Mouse (Mus musculus): ENCODE measurements around the gene Olfr1093. TPM values are rescaled to one million over a fixed set of nuclear protein-coding genes. Genes with fewer than 3 reads are reported as not detected.

Olfr1093 gene
- polyA plus RNA-seq (2014; fragmentation: Illumina TruSeq; extraction: RNeasy Lipid Tissue Mini Kit (QIAGEN cat#74804); ENCODE audit: low read depth, low replicate concordance): not detected

DNA sequence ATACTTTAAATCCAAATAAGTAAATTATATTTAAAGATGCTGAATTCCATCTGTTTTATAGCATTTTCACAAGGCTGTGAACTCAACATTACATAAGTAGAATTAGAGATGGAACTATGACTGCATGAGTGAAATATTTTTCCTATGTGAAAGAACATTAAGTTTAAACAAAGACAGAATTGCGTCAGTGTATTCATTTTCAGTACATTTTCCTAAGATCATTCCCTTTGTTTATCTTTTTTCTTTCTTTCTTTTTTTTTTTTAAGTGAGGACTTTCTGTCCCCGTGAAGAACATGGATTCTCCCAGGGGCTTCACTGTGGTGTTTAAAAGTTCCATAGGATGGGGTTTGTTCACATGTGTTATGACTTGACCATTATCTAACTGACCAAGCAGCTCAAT is at the start of gene Olfr1093:
Gene Olfr1093 (plus strand): TSS at position 301 of the 400 bp plus-strand sequence.

DNA sequence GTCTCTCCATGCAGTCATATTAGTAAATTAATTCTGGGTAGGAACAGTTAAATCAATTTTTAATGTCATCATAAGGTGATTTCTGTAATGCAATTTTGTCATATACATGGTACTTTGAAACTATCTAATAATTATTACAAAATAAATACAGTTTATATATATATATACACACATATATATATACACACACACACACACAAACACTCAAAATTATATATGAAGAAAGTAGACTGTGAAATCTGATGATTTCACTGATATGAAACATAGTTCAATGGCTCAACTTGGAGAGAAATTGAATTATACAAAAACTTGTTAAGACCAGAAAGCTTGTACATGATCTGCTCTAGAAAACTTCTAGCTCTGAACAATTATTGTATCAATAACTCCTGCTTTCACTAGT is 48.7 kb upstream of the Olfr1093 start, which contains the start of gene Olfr1089:
Gene Olfr1089 (minus strand): TSS at position 101 of the 400 bp plus-strand sequence.

DNA sequence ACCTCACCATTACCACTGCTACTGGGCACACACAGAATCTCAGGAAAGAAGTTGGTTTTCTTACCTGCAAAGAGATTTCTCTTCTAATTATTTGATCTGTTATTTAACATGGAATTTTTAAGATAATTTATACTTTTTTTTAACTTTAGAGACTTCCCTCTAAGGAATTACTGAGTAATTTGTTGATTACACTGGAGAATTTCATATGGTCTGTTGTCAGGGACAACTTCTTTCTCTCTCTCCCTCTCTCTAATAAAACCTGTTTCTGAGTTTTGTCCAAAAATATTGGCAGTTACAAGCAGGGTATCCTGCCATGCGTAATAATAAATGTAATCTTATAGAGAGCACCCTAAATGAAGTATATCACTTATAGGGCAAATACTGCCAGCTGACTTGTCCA is 23.4 kb upstream of the Olfr1093 start, which contains the start of gene Olfr1090:
Gene Olfr1090 (minus strand): TSS at position 101 of the 400 bp plus-strand sequence.

DNA sequence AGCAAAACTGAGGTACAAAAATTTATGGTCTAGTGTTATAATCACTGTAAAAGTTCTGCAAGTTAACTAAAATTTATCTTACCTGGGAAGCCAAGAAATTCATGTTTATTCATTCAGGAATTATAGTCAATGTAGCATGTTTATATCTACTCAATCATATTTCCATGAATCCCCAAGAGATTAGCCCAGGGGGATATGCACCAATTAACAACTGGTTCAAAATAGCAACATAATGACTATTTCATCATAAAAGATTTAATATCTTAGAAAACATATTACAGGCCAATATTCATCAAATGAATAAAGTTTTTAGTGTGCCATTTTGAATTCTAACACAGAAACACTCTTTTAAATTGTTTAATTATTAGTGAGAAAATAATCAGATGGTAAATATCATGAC is 27.6 kb downstream of the Olfr1093 start, which contains the start of gene Olfr141:
Gene Olfr141 (minus strand): TSS at position 101 of the 400 bp plus-strand sequence.

DNA sequence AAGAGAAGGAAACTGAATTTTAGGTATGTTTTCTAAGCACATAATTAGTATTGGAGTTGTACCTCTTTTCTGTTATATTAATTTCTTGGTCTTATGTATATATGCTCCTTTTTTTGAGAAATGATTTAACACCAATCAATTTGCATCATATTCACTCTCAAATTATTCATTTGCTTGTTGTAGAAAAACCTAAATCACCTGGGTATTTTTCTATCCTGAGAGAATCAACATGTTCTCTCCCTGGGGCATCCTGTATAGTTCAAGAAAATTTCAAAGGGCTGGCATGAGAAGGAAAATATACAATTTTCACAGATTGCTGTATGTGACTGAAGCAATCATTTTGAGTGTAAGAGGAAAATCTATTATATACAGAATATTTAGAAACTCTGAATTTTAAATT is 42.1 kb downstream of the Olfr1093 start, which contains the start of gene Olfr1094:
Gene Olfr1094 (plus strand): TSS at position 301 of the 400 bp plus-strand sequence.

Other genes with a start within 250 kb of the Olfr1093 start
- not detected for gene Olfr1079, start 240.0 kb upstream of the Olfr1093 start, polyA plus RNA-seq (2014; fragmentation: Illumina TruSeq; extraction: RNeasy Lipid Tissue Mini Kit (QIAGEN cat#74804); ENCODE audit: low read depth, low replicate concordance)
- gene Olfr1080, start 224.2 kb upstream of the Olfr1093 start, polyA plus RNA-seq (2014; fragmentation: Illumina TruSeq; extraction: RNeasy Lipid Tissue Mini Kit (QIAGEN cat#74804); ENCODE audit: low read depth, low replicate concordance): not detected
- gene Olfr1082, start 183.5 kb upstream of the Olfr1093 start, polyA plus RNA-seq (2014; fragmentation: Illumina TruSeq; extraction: RNeasy Lipid Tissue Mini Kit (QIAGEN cat#74804); ENCODE audit: low read depth, low replicate concordance): not detected
- not detected for gene Olfr1084, start 142.8 kb upstream of the Olfr1093 start, polyA plus RNA-seq (2014; fragmentation: Illumina TruSeq; extraction: RNeasy Lipid Tissue Mini Kit (QIAGEN cat#74804); ENCODE audit: low read depth, low replicate concordance)
- not detected for gene Olfr1085, start 120.5 kb upstream of the Olfr1093 start, polyA plus RNA-seq (2014; fragmentation: Illumina TruSeq; extraction: RNeasy Lipid Tissue Mini Kit (QIAGEN cat#74804); ENCODE audit: low read depth, low replicate concordance)
- not detected for gene Olfr1086, start 102.4 kb upstream of the Olfr1093 start, polyA plus RNA-seq (2014; fragmentation: Illumina TruSeq; extraction: RNeasy Lipid Tissue Mini Kit (QIAGEN cat#74804); ENCODE audit: low read depth, low replicate concordance)
- not detected for gene Olfr1087, start 84.1 kb upstream of the Olfr1093 start, polyA plus RNA-seq (2014; fragmentation: Illumina TruSeq; extraction: RNeasy Lipid Tissue Mini Kit (QIAGEN cat#74804); ENCODE audit: low read depth, low replicate concordance)
- gene Olfr1089, start 48.8 kb upstream of the Olfr1093 start, polyA plus RNA-seq (2014; fragmentation: Illumina TruSeq; extraction: RNeasy Lipid Tissue Mini Kit (QIAGEN cat#74804); ENCODE audit: low read depth, low replicate concordance): not detected
- not detected for gene Olfr1090, start 23.5 kb upstream of the Olfr1093 start, polyA plus RNA-seq (2014; fragmentation: Illumina TruSeq; extraction: RNeasy Lipid Tissue Mini Kit (QIAGEN cat#74804); ENCODE audit: low read depth, low replicate concordance)
- gene Olfr141, start 27.5 kb downstream of the Olfr1093 start, polyA plus RNA-seq (2014; fragmentation: Illumina TruSeq; extraction: RNeasy Lipid Tissue Mini Kit (QIAGEN cat#74804); ENCODE audit: low read depth, low replicate concordance): not detected
- gene Olfr1094, start 42.2 kb downstream of the Olfr1093 start, polyA plus RNA-seq (2014; fragmentation: Illumina TruSeq; extraction: RNeasy Lipid Tissue Mini Kit (QIAGEN cat#74804); ENCODE audit: low read depth, low replicate concordance): not detected
- not detected for gene Olfr1095, start 69.2 kb downstream of the Olfr1093 start, polyA plus RNA-seq (2014; fragmentation: Illumina TruSeq; extraction: RNeasy Lipid Tissue Mini Kit (QIAGEN cat#74804); ENCODE audit: low read depth, low replicate concordance)
- gene Gm13723, start 92.3 kb downstream of the Olfr1093 start, polyA plus RNA-seq (2014; fragmentation: Illumina TruSeq; extraction: RNeasy Lipid Tissue Mini Kit (QIAGEN cat#74804); ENCODE audit: low read depth, low replicate concordance): not detected
- not detected for gene Olfr1097, start 109.7 kb downstream of the Olfr1093 start, polyA plus RNA-seq (2014; fragmentation: Illumina TruSeq; extraction: RNeasy Lipid Tissue Mini Kit (QIAGEN cat#74804); ENCODE audit: low read depth, low replicate concordance)
- gene Olfr1098, start 142.1 kb downstream of the Olfr1093 start, polyA plus RNA-seq (2014; fragmentation: Illumina TruSeq; extraction: RNeasy Lipid Tissue Mini Kit (QIAGEN cat#74804); ENCODE audit: low read depth, low replicate concordance): not detected
- not detected for gene Olfr1099, start 178.2 kb downstream of the Olfr1093 start, polyA plus RNA-seq (2014; fragmentation: Illumina TruSeq; extraction: RNeasy Lipid Tissue Mini Kit (QIAGEN cat#74804); ENCODE audit: low read depth, low replicate concordance)
- gene Olfr1100, start 197.5 kb downstream of the Olfr1093 start, polyA plus RNA-seq (2014; fragmentation: Illumina TruSeq; extraction: RNeasy Lipid Tissue Mini Kit (QIAGEN cat#74804); ENCODE audit: low read depth, low replicate concordance): not detected
- not detected for gene Olfr1101, start 208.7 kb downstream of the Olfr1093 start, polyA plus RNA-seq (2014; fragmentation: Illumina TruSeq; extraction: RNeasy Lipid Tissue Mini Kit (QIAGEN cat#74804); ENCODE audit: low read depth, low replicate concordance)
- not detected for gene Olfr1102, start 215.9 kb downstream of the Olfr1093 start, polyA plus RNA-seq (2014; fragmentation: Illumina TruSeq; extraction: RNeasy Lipid Tissue Mini Kit (QIAGEN cat#74804); ENCODE audit: low read depth, low replicate concordance)
- gene Olfr1104, start 244.6 kb downstream of the Olfr1093 start, polyA plus RNA-seq (2014; fragmentation: Illumina TruSeq; extraction: RNeasy Lipid Tissue Mini Kit (QIAGEN cat#74804); ENCODE audit: low read depth, low replicate concordance): not detected

All from adrenal gland, adult 10 weeks (tissue).